Mouse (Mus musculus): Measurements from ENCODE around the gene Col9a1.

DNA sequence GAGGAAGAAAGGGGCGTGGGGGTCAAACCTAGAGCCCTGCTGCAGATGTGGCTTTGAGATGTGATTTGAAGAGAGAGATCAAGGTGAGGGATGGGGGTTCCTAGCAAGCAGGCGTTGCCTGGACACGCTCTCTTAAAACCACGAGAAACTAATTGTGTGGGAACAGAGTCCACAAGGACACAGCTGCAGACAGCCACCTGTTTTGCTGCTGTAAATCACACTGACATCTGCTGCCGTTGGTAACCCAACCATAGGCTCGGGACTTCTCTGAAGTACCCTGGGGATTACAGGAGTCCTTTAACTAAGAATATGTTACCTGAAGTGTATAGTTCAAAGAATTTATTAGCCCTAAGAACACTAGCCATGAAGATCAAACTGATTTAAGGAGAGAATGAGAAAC is 109.0 kb downstream of the Col9a1 start:
- TF ChIP-seq CTCF (conservative IDR thresholded peaks at IDR 0.05; ENCODE audit: insufficient read depth, insufficient read length, low read depth, low read length), result no peak
- TF ChIP-seq POLR2A (IDR thresholded peaks at IDR 0.05; ENCODE audit: low read depth, low read length), result no peak
